Mouse (Mus musculus): Measurements from ENCODE around the gene Fryl.
A peak's percentile ranks its signal among the peaks of the same experiment; 100 is the strongest.

Gene Fryl

DNA sequence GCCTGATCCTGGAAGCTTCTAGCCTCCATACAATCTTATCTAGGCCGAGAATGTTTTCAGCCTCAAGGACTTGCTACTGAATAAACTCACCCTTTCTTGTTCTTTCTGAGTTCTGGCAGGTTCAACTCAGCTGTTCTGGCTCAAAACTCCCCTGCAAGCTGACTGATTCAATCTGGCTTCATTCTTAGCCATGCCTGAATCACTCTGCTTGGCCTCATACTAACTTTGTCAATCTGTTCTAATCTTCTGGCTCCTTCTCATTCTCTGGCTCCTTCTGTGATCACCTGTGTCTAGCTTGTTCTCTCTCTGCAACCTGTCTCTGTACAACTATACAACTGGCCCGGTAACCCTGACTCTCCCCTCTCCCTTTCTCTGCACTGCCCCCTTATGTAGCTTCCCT, 93.9 kb downstream of the Fryl start:
- DNase-seq (ENCODE audit: low spot score in 2 of 2) = no peak

DNA sequence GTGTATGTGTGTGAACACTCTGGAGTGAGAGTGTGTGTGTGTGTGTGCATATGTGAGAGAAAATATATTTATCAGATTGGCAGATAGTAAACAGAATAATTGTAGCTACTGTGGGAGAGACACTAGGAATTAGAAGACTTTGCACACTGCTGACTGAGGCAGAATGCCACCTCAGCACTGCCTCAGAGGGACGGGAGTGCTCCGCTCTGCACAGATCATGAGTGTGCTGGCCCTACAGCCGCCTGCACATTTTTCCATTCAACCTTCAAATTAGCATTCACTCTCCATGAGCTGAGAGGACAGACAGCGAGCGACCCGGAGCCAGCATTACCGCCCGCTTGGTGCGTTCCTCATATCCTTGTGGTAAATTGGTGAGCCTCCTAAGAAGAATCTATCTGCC, 96.0 kb downstream of the Fryl start:
- no peak for DNase-seq (ENCODE audit: low spot score in 2 of 2)

DNA sequence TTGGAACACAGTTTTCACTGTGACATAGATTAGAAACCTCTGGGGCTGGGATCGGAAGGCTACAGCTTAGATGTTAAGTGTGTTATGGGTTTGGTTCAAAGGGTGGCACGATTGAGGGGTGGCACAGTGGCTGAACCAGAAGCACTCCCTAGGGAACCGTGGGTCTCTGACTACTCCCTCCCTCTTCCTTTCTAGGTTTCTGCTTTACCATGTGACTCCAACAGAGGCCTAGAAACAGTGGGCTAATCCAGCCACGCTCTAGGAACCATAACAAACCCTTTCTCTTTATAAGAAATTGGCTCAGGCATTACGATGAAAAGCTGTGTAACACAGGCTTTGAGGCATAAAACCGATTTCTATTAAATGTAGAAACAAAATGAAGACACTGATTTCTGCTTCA, 98.9 kb downstream of the Fryl start:
- DNase-seq (ENCODE audit: low spot score in 2 of 2) = no peak

DNA sequence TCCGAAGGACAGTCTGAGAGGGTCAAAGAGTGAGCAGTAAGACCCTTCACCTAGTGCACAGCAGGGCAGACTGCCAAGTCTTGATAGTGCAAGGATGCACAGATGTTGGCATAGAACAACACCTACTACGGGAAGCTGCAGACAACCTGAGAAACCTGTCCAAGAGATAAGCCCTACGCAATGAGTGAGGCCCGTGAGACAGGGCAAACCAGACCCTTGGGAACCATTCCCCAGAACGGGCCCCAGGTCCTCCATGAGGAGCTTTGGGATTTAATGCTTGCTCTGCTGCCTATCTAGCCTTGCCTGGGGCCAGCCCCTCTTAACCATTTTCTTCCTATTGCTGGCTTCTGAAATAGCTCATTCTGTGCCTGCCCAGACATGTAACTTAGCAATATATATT, 99.4 kb downstream of the Fryl start:
- no peak for DNase-seq (ENCODE audit: low spot score in 2 of 2)

GRCm38 (mm10) chr5:73156226-73156926, 100.0 kb downstream of the Fryl start:
- no peak for DNase-seq (ENCODE audit: low spot score in 2 of 2)

DNA sequence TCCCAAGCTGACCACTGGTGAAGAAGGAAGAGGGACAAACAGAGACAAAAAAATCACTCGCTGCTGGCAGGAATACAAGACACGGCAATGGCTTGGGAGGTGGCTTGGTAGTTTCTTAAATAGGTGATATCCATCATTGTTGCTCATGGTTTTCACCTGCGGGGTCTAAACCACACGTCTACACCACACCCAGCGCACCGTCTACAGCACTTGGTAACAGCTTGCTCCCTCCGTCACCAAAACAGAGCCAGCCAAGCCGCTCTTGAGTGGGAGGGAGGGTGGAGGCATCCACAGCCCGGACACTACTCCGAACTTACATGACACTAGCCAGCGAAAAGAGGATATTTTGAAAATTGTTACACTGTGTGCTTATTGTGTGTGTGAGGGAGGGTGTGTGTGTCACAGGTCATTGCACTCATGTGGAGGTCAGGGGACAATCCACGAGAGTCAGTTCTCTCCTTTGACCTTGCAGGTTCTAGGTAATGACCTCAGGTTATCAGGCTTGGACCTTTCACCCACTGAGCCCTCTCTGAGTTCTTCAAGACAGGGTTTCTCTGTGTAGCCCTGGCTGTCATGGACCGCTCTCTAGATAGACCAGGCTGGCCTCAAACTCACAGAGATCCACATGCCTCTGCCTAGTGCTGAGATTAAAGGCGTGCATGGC, 102.5 kb downstream of the Fryl start:
- DNase-seq (ENCODE audit: low spot score in 2 of 2) = no peak

DNA sequence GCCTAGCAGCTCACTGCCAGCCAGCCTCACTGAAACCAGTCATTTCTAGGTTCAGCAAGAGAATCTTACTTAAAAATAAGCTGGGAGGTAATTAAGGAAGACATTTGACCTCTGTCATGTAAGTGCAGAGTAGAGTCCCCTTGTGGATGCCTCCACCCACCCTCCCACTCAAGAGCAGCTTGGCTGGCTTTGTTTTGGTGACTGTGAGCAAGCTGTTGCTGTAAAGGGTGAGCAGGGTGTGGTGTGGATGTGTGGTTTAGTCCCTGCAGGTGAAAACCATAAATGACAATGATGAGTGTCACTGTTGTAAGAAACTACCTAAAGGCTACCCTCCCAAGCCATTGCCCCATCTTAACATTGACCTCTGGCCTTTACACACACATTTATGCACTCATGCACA, 104.2 kb downstream of the Fryl start:
- no peak for DNase-seq (ENCODE audit: low spot score in 2 of 2)

DNA sequence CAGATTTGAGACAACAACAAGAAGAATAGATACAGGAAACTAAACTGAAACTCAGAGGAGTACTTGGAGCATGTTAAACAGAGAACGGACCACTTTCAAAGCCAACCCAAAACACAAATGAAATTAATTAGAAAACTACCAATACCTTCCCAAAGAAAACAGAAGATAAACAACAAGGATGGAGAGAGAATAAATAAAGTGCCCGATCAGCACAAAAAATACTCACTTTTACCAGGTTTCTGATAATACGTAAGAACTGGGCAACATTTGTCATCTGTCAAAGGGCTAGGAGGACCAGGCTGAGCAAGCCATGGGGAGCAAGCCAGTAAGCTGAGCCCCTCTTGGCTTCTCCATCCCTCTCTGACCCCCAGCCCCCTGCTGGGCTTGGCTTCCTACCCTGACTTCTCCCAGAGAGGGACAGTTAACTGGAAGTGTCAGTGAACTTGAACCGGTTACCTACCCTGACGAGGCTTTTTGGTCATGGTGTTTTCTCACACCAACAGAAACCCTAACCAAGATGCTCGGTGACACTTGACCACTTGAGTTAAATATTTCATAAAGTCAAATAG, 105.5 kb downstream of the Fryl start:
- DNase-seq (ENCODE audit: low spot score in 2 of 2) = no peak

DNA sequence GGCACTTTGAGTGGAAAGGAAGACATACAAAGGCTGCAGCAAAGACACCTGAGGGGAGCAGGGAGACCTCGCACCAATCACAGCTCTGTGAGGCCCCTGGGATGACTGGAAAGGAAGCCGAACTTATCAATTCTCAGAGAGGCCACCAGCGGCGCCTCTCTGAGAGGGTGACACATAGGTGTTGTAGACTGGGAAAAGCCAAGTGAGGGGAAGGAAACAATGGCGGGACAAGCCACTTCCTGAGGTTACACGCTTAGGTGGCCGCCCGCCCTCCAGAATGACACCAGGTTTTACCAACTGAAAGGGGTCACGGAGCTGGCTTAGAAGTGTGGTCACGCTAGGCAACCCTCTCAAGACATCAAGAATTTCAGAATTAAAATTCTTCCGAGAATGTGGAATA, 111.4 kb downstream of the Fryl start:
- no peak for DNase-seq (ENCODE audit: low spot score in 2 of 2)

DNA sequence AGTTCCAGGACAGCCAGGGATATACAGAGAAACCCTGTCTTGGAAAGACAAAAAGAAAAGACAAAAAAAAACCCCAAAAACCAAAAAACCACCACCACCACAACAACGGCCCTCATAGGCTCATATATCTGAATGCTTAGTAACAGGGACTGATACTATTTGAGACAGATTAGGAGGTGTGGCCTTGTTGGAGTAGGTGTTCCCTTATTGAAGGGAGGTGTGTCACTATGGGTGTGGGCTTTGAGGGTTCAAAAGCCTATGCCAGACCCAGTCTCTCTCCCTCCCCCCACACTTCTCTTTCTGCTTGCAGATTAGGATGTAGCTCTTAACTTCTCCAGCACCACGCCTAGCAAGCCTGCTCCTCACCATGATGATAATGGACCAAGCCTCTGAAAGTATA, 114.7 kb downstream of the Fryl start:
- DNase-seq (ENCODE audit: low spot score in 2 of 2) = no peak

- no peak for DNase-seq (ENCODE audit: low spot score in 2 of 2)
Observed at GRCm38 (mm10) chr5:73141161-73141560, 115.3 kb downstream of the Fryl start.

DNA sequence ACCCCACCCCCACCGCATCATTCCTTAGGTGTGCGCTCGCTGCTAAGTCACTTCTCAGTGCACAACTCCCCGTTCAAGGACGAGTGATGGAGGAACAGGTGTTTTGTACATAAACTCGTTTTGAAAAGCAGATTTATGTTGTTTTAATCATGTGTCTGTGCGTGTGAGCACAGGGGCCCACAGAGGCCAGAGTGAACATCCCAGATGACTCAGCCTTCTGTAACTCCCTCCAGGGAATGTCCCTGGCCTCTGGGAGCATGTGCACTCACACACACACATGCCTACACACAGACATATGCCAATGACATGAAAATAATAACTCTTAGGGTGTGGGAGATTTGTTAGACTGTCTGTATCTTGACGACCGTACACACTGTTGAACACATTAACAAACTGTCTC, 118.9 kb downstream of the Fryl start:
- no peak for DNase-seq (ENCODE audit: low spot score in 2 of 2)

GRCm38 (mm10) chr5:73135959-73136358, 120.5 kb downstream of the Fryl start:
- no peak for DNase-seq (ENCODE audit: low spot score in 2 of 2)

DNA sequence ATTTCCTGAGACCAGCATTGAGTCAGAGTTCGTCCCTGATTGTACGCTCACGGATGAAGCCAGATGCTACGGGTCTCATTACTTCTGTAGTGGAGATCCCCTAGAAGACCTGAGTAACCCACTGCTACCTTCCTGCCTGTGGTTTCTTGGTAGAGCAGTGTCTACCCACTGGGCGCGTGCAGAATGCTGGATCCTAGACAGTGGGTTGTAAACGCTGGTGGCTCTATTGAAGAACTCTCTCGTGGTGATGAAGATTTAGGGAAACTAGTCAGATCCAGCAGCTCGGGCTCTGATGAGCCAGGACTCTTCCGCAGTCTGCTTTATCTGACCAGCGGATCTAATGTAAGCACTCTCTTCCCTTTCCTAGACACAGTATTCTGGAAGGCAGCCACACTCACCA, 121.3 kb downstream of the Fryl start:
- DNase-seq (ENCODE audit: low spot score in 2 of 2) = no peak

- DNase-seq (ENCODE audit: low spot score in 2 of 2) = peak; percentile 24 to 57
Observed at GRCm38 (mm10) chr5:73133833-73134185, 122.6 kb downstream of the Fryl start.

GRCm38 (mm10) chr5:73132998-73133832, 123.2 kb downstream of the Fryl start:
- no peak for DNase-seq (ENCODE audit: low spot score in 2 of 2)

DNA sequence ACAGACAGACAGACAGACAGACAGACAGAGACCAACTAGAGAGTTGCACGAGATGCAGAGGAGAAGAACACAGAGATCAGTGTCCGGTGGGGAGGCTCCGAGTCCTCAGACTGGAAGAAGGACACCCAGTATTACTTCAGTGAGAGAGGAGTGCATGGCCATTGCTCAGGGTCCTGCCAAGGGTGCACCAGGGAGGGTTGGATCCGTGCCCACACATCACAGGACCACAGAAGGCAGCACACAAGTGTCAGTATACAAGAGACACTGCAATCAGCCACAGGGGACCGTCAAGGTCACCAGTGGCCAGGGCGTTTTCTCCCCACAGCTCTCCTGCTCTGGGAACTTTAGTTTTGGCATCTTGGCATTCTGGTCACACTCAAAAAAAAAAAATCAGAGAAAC, 125.4 kb downstream of the Fryl start:
- DNase-seq (ENCODE audit: low spot score in 2 of 2) = no peak

- DNase-seq (ENCODE audit: low spot score in 2 of 2) = no peak
Observed at GRCm38 (mm10) chr5:73129871-73130270, 126.5 kb downstream of the Fryl start.

DNA sequence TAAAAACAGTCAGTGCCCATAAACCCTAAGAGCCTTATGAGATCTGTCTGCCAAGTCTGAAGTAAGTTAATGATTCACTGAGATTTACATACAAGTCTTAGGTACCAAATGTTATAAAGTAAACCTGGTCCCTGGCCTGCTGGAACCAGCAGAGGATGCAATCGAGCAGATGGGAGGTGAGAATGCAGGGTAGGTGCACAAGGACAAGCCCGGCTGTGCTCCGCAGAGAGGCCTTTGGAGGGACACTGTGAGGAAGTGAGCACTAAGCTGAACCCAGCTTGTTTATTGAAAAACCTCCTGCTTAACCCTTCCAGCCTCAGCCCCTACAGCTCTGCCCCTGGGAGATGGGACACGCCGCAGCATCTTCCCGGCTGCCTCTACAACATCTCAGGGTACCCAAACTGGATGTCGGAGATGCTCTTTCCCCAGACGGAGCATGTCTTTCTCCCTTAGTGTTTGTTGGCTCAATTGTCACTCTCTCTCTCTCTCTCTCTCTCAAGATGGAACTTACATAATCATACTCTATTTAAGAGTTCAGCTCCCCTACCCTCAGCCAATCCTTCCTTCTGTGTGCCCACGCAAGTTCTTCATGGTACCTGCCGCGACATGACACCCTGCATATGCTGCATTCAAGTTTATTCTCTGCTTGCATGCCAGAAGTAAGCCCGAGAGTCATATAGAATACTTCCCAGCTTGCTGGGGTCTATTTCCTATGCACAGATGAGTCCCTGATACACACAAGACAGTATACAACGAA, 136.3 kb downstream of the Fryl start:
- DNase-seq (ENCODE audit: low spot score in 2 of 2) = no peak

GRCm38 (mm10) chr5:73119524-73119923, 136.9 kb downstream of the Fryl start:
- DNase-seq (ENCODE audit: low spot score in 2 of 2) = no peak

DNA sequence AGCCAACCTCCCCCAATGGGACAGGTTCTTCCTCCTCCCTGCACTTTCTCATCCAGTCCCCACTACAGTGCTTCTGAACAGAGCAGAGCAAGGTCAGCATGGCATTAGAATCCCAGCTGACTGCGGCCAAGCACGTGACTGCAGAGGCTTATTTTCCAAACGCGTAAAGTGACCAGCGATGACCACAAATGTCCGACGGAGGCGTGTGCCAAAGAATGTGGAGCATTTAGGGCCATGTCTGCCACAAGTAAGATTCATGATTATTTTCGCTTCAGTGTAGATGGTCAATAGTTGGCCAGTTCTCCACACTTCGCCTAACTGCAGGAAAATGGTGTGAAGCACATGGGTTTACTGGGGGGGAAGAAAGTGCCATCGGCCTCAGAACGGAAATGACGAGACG, 137.6 kb downstream of the Fryl start:
- DNase-seq (ENCODE audit: low spot score in 2 of 2) = no peak

GRCm38 (mm10) chr5:73114878-73115277, 141.5 kb downstream of the Fryl start:
- peak; percentile 10 to 48 for DNase-seq (ENCODE audit: low spot score in 2 of 2)

Measured in thymus, postnatal 10 days (tissue).